Mouse (Mus musculus): ENCODE results near the gene Pdcd1lg2.

DNA sequence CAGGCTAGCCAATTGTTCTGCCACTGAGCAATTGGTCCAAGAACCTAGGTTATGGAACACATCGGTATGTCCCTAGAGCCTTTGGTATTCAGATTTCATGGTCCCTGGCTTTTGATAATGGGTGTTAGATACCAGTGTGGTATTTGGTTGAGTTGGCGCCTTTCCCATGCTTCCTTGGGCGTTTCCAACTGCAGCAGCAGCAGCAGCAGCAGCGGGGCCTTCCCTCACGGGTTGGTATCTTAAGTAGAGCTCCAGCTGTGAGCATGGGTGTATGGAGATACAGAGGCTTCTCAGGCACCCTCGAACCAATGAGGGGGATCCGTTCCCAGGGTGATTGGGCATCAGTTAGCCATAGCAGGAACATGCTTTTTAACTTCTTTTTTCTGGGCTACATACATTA, 97.5 kb downstream of the Pdcd1lg2 start:
- TF ChIP-seq POLR2A (IDR thresholded peaks at IDR 0.05; ENCODE audit: extremely low read depth, insufficient read depth, low read length), result no peak
- TF ChIP-seq CTCF (IDR thresholded peaks at IDR 0.05; ENCODE audit: low read depth, low read length), result no peak
